Mouse (Mus musculus) MEL (cell line): ENCODE measurements around the gene Med13. TPM values are rescaled to one million over a fixed set of nuclear protein-coding genes. Genes with fewer than 3 reads are reported as not detected.
"Not testable (repeated sequence)": the region's sequence is repeated elsewhere in the genome, so short reads cannot be mapped to it uniquely, and the experiment has no call there.

Experiments used
- DNase-seq: peaks from one replicate; pipeline ENCODE4 v3.0.0; 2011; ENCODE audit warnings: low read depth, low spot score
- H3K27ac ChIP-seq: 2 replicates; pipeline ENCODE4 v1.5.1; 2012; ENCODE audit warnings: low read depth, mild to moderate bottlenecking, control low read depth, low read length, moderate library complexity; ENCODE audit not compliant: control insufficient read depth
- H3K27me3 ChIP-seq, 2 experiments: fragments of 150-350 bp in 1 of 2; sonication (generic) in 1 of 2; 2 replicates each; pipeline ENCODE4 v1.6.1; 2012; ENCODE audit warnings: low read length in 2 of 2, mild to moderate bottlenecking in 2 of 2, improper control_type of control experiment in 1 of 2, moderate library complexity in 1 of 2; ENCODE audit not compliant: insufficient read depth in 2 of 2, control insufficient read depth in 1 of 2
- H3K36me3 ChIP-seq, 2 experiments: 2 replicates each; pipeline ENCODE4 v1.6.1; 2012 to 2014; ENCODE audit warnings: low read length in 2 of 2, improper control_type of control experiment in 1 of 2, inconsistent platforms in 1 of 2, mild to moderate bottlenecking in 1 of 2; ENCODE audit not compliant: insufficient read depth in 2 of 2, control insufficient read depth in 1 of 2
- H3K4me1 ChIP-seq, 2 experiments: fragments of 150-350 bp in 1 of 2; sonication (generic) in 1 of 2; 2 replicates each; pipeline ENCODE4 v1.6.1; 2012; ENCODE audit warnings: low read length in 2 of 2, improper control_type of control experiment in 1 of 2, mild to moderate bottlenecking in 1 of 2; ENCODE audit not compliant: insufficient read depth in 2 of 2, control insufficient read depth in 1 of 2
- H3K4me3 ChIP-seq, 2 experiments: fragments of 150-350 bp in 1 of 2; sonication (generic) in 1 of 2; 2 replicates each; pipeline ENCODE4 v1.5.1; 2012; ENCODE audit warnings: low read depth in 2 of 2, low read length in 2 of 2, mild to moderate bottlenecking in 2 of 2, moderate library complexity in 2 of 2, control low read depth in 1 of 2, improper control_type of control experiment in 1 of 2; ENCODE audit not compliant: control insufficient read depth in 1 of 2, insufficient read depth in 1 of 2
- H3K79me2 ChIP-seq: 2 replicates; pipeline ENCODE4 v1.6.1; 2012; ENCODE audit warnings: mild to moderate bottlenecking, low read length, moderate library complexity; ENCODE audit not compliant: control insufficient read depth, poor library complexity, insufficient read depth
- H3K9ac ChIP-seq: 2 replicates; pipeline ENCODE4 v1.6.1; 2012; ENCODE audit warnings: low read depth, mild to moderate bottlenecking, control low read depth, low read length, moderate library complexity; ENCODE audit not compliant: control insufficient read depth, poor library complexity, severe bottlenecking
- H3K9me3 ChIP-seq: fragments of 150-350 bp; sonication (generic); replicated peaks from 2 replicates; pipeline ENCODE4 v1.6.1; 2012; ENCODE audit warnings: mild to moderate bottlenecking, low read length, improper control_type of control experiment, moderate library complexity; ENCODE audit not compliant: insufficient read depth
- ETS1 ChIP-seq: IDR thresholded peaks from 2 replicates; pipeline ENCODE4 v1.6.1; 2012; ENCODE audit warnings: low read depth, mild to moderate bottlenecking, inconsistent platforms, low read length, improper control_type of control experiment, moderate library complexity
- GABPA ChIP-seq: IDR thresholded peaks from 2 replicates; pipeline ENCODE4 v1.6.1; 2012; ENCODE audit warnings: low read depth, mild to moderate bottlenecking, inconsistent platforms, low read length, improper control_type of control experiment, moderate library complexity
- HCFC1 ChIP-seq: IDR thresholded peaks from 2 replicates; pipeline ENCODE4 v1.6.1; 2012; ENCODE audit warnings: low read depth, mild to moderate bottlenecking, inconsistent platforms, low read length, improper control_type of control experiment, moderate library complexity
- KAT2A ChIP-seq: conservative IDR thresholded peaks from 2 replicates; pipeline ENCODE4 v1.6.1; 2012; ENCODE audit warnings: low read depth, low read length, improper control_type of control experiment, inconsistent platforms
- MAX ChIP-seq: IDR thresholded peaks from 2 replicates; pipeline ENCODE4 v1.6.1; 2011; ENCODE audit warnings: low read length, improper control_type of control experiment
- MYB ChIP-seq: IDR thresholded peaks from 2 replicates; pipeline ENCODE4 v1.6.1; 2011; ENCODE audit warnings: mild to moderate bottlenecking, low read depth, low read length, improper control_type of control experiment
- MYC ChIP-seq: IDR thresholded peaks from 2 replicates; pipeline ENCODE4 v1.6.1; 2011; ENCODE audit warnings: low read depth, mild to moderate bottlenecking, low read length, improper control_type of control experiment, moderate library complexity
- NRF1 ChIP-seq: IDR thresholded peaks from 2 replicates; pipeline ENCODE4 v1.6.1; 2014; ENCODE audit warnings: low read depth, mild to moderate bottlenecking, inconsistent platforms, low read length, improper control_type of control experiment, moderate library complexity; ENCODE audit not compliant: poor library complexity, insufficient read depth, severe bottlenecking
- POLR2A ChIP-seq, 2 experiments: IDR thresholded peaks; 2 replicates each; pipeline ENCODE4 v1.6.1; 2011 to 2012; ENCODE audit warnings: low read length in 2 of 2, mild to moderate bottlenecking in 2 of 2, control low read depth in 1 of 2, improper control_type of control experiment in 1 of 2, low read depth in 1 of 2, moderate library complexity in 1 of 2; ENCODE audit not compliant: control insufficient read depth in 1 of 2, insufficient read depth in 1 of 2, poor library complexity in 1 of 2
- POLR2AphosphoS2 ChIP-seq: IDR thresholded peaks from 2 replicates; pipeline ENCODE4 v1.6.1; 2011; ENCODE audit warnings: low read length, improper control_type of control experiment
- TAL1 ChIP-seq: IDR thresholded peaks from 2 replicates; pipeline ENCODE4 v1.6.1; 2012; ENCODE audit warnings: mild to moderate bottlenecking, inconsistent platforms, low read length, moderate library complexity, mixed read lengths
- ZKSCAN1 ChIP-seq: IDR thresholded peaks from 2 replicates; pipeline ENCODE4 v1.6.1; 2012; ENCODE audit warnings: low read depth, mild to moderate bottlenecking, inconsistent platforms, low read length, improper control_type of control experiment, moderate library complexity
- ZNF384 ChIP-seq: IDR thresholded peaks from 2 replicates; pipeline ENCODE4 v1.6.1; 2012; ENCODE audit warnings: low read depth, mild to moderate bottlenecking, inconsistent platforms, low read length, improper control_type of control experiment
- polyA plus RNA-seq, 2 experiments: library from polyadenylated mRNA; stranded (reverse) in 1 of 2; unstranded in 1 of 2; fragments of >175 nt in 1 of 2; fragments of >200 nt in 1 of 2; gene quantifications; 2 replicates each; pipeline versions ENCODE4 v1.2.1 to v1.2.4; 2012; ENCODE audit warnings: low replicate concordance in 2 of 2, low read depth in 1 of 2; ENCODE audit not compliant: insufficient read length in 2 of 2, insufficient read depth in 1 of 2, missing spikeins in 1 of 2
- total RNA-seq: library from RNA; depleted of rRNA; stranded (reverse); fragments of 300-350 nt; gene quantifications from 2 replicates; pipeline ENCODE4 v1.2.3, GENCODE M21; 2012

Gene Med13
- total and polyA plus RNA-seq, 3 experiments = 23.3 to 114 (median 26.4) TPM

GRCm38 (mm10) chr11:86310280-86310679 lies 47.1 kb downstream of the Med13 start:
- H3K36me3 ChIP-seq = peaks cover 2 to 40% of the 10 kb centered on the region in 2 experiments; a peak in 3 of 4 replicates
- peaks cover 2% of the 10 kb centered on the region for H3K79me2 ChIP-seq
- no peak overlapping the region for H3K9ac ChIP-seq
- TF ChIP-seq MYC (no peak), ZNF384 (no peak), MAX (no peak), TAL1 (no peak), POLR2A (IDR thresholded peaks at IDR 0.05; ENCODE audit: control insufficient read depth in 1 of 2, insufficient read depth in 1 of 2, low read depth in 1 of 2, low read length in 2 of 2, poor library complexity in 1 of 2) (0 out of 4 replicates have a peak, but pooled peaks of 1 of the 2 experiments have one; percentile 4), POLR2AphosphoS2 (0 out of 2 replicates have a peak, but pooled peaks have one; percentile 24), MYB (no peak), ETS1 (no peak), ZKSCAN1 (no peak), GABPA (no peak)
- TF ChIP-seq, all 39 proteins: peak for 2
- no peak for DNase-seq
- H3K27ac ChIP-seq = no peak overlapping the region
- no peak overlapping the region for H3K4me3 ChIP-seq
- no peaks in the 10 kb centered on the region for H3K9me3 ChIP-seq
- no peaks in the 10 kb centered on the region; a peak in 1 of 4 replicates for H3K4me1 ChIP-seq
- no peaks in the 10 kb centered on the region for H3K27me3 ChIP-seq

- not testable (repeated sequence) for H3K4me3 ChIP-seq, H3K4me1 ChIP-seq, DNase-seq, H3K9ac ChIP-seq, H3K9me3 ChIP-seq, H3K27me3 ChIP-seq, H3K27ac ChIP-seq
- Histone ChIP-seq H3K79me2 (peaks cover 26% of the 10 kb centered on the region), H3K36me3 (peaks cover 25 to 65% of the 10 kb centered on the region in 2 experiments)
Measured at GRCm38 (mm10) chr11:86292201-86292600, 65.2 kb downstream of the Med13 start.

- Histone ChIP-seq H3K27ac (no peak overlapping the region), H3K9me3 (no peaks in the 10 kb centered on the region)
Measured at GRCm38 (mm10) chr11:86291714-86292113, 65.7 kb downstream of the Med13 start.

More at GRCm38 (mm10) chr11:86291714-86292113, 65.7 kb downstream of the Med13 start:
- H3K4me1 ChIP-seq = peaks cover 7 to 10% of the 10 kb centered on the region in 2 experiments; a peak in 1 of 4 replicates
- DNase-seq = no peak
- H3K9ac ChIP-seq = no peak overlapping the region
- TF ChIP-seq KAT2A (no peak), NRF1 (no peak), HCFC1 (no peak), GABPA (no peak)
- peaks cover 24 to 68% of the 10 kb centered on the region in 2 experiments for H3K36me3 ChIP-seq
- peaks cover 22% of the 10 kb centered on the region for H3K79me2 ChIP-seq
- no peaks in the 10 kb centered on the region for H3K27me3 ChIP-seq
- H3K4me3 ChIP-seq = no peak overlapping the region
